Mouse (Mus musculus): ENCODE measurements at regions not wholly inside any gene's neighbourhood (a gene's known extent, or its start where the extent isn't known, plus 50 kb on each side); places are given as distances from the start of the nearest gene placed in this dataset.
"Not testable (repeated sequence)": the region's sequence is repeated elsewhere in the genome, so short reads cannot be mapped to it uniquely, and the experiment has no call there.

- no peak for DNase-seq (ENCODE audit: low read depth)
Measured at GRCm38 (mm10) chr12:32122915-32123314, 61.8 kb upstream of the Prkar2b start.

- DNase-seq (ENCODE audit: low read depth): not testable (repeated sequence)
Measured at GRCm38 (mm10) chr12:32122007-32122406, 60.9 kb upstream of the Prkar2b start.

- DNase-seq (ENCODE audit: low read depth): no peak
Measured at GRCm38 (mm10) chr12:32112691-32113090, 51.6 kb upstream of the Prkar2b start.

GRCm38 (mm10) chr12:32111508-32112119 lies 50.5 kb upstream of the Prkar2b start:
- peak; percentile 63 for DNase-seq (ENCODE audit: low read depth)

GRCm38 (mm10) chr12:32110903-32111302 lies 49.8 kb upstream of the Prkar2b start:
- DNase-seq (ENCODE audit: low read depth): peak; percentile 73
